Mouse (Mus musculus) gastrocnemius, postnatal 36 days (tissue): ENCODE data around the gene Olfr578. TPM values are rescaled to one million over a fixed set of nuclear protein-coding genes. Genes with fewer than 3 reads are reported as not detected.

Experiments used
- DNase-seq, 2 experiments: peaks; one replicate each; pipeline ENCODE4 v3.0.0; 2022
- intact Hi-C: fragments of 180-260 bp; cut with DNase I; formaldehyde crosslinking; loops from one replicate; pipeline ENCODE4 v1.15.1; 2025
- long read RNA-seq, 2 experiments: library from polyadenylated mRNA; stranded (forward); transcript quantifications; one replicate each; pipeline ENCODE4 v2.0.0; 2021
- total RNA-seq, 2 experiments: library from RNA; stranded (reverse); gene quantifications; 2 replicates each; pipeline ENCODE4 v1.2.3; 2021

The Olfr578 gene
- total RNA-seq: not detected
- long read RNA-seq, experiment 1: 0 reads
- long read RNA-seq, experiment 2: 0 reads

GRCm38 (mm10) chr7:102989224-102989623 is at the start of gene Olfr578:
Gene Olfr578 (minus strand): TSS chr7:102989324.
- intact Hi-C loops: no loop called here
- no peak for DNase-seq

- intact Hi-C loops: no loop called here
- DNase-seq: no peak
Observed at GRCm38 (mm10) chr7:103037724-103038123, 48.6 kb upstream of the Olfr578 start, which contains the start of gene Olfr582. Gene Olfr582 (plus strand): TSS chr7:103038024.

- no peak for DNase-seq
- intact Hi-C loops: no loop called here
Observed at GRCm38 (mm10) chr7:102975843-102976242, 13.3 kb downstream of the Olfr578 start, which contains the start of gene Olfr577. Gene Olfr577 (minus strand): TSS chr7:102975943.

GRCm38 (mm10) chr7:102974399-102974798 is 14.7 kb downstream of the Olfr578 start:
- DNase-seq: no peak
- intact Hi-C loops: no loop called here

- intact Hi-C loops: no loop called here
- no peak for DNase-seq
Observed at GRCm38 (mm10) chr7:102962360-102962759, 26.8 kb downstream of the Olfr578 start, which contains the start of gene Olfr576. Gene Olfr576 (plus strand): TSS chr7:102962660.

- intact Hi-C loops: no loop called here
Observed at GRCm38 (mm10) chr7:102958593-102958992, 30.5 kb downstream of the Olfr578 start, which contains the start of gene Olfr575. Gene Olfr575 (minus strand): TSS chr7:102958775.

GRCm38 (mm10) chr7:102958137-102958536 is 31.0 kb downstream of the Olfr578 start:
- intact Hi-C loops: no loop called here
- DNase-seq: no peak

More at GRCm38 (mm10) chr7:102958593-102958992, 30.5 kb downstream of the Olfr578 start, which contains the start of gene Olfr575:
- DNase-seq: no peak

- intact Hi-C loops: no loop called here
Observed at GRCm38 (mm10) chr7:102950732-102951131, 38.4 kb downstream of the Olfr578 start.

GRCm38 (mm10) chr7:102948167-102948566 is 41.0 kb downstream of the Olfr578 start, which contains the start of gene Olfr574:
Gene Olfr574 (plus strand): TSS chr7:102948467.
- no peak for DNase-seq
- intact Hi-C loops: no loop called here

More at GRCm38 (mm10) chr7:102950732-102951131, 38.4 kb downstream of the Olfr578 start:
- DNase-seq: no peak

GRCm38 (mm10) chr7:102943417-102943816 is 45.7 kb downstream of the Olfr578 start:
- intact Hi-C loops: no loop called here
- no peak for DNase-seq

GRCm38 (mm10) chr7:102942475-102942874 is 46.6 kb downstream of the Olfr578 start, which contains the start of gene Olfr573-ps1:
Gene Olfr573-ps1 (minus strand): TSS chr7:102942575.
- intact Hi-C loops: no loop called here
- no peak for DNase-seq

Other genes starting within 250 kb of the Olfr578 start
- gene Olfr560, start 230.0 kb downstream of the Olfr578 start, total RNA-seq: under 1 TPM in 1 of 2 experiments, not detected in 1; 0.17 TPM
- gene Olfr78, start 229.9 kb downstream of the Olfr578 start, total RNA-seq: under 1 TPM; 0.47 to 0.54 TPM
- not detected for gene Olfr561, start 218.1 kb downstream of the Olfr578 start, total RNA-seq
- gene Olfr564, start 185.8 kb downstream of the Olfr578 start, total RNA-seq: not detected
- not detected for gene Olfr566, start 130.6 kb downstream of the Olfr578 start, total RNA-seq
- gene Olfr568, start 112.2 kb downstream of the Olfr578 start, total RNA-seq: not detected
- gene Olfr569, start 98.4 kb downstream of the Olfr578 start, total RNA-seq: not detected
- not detected for gene Olfr570, start 94.7 kb downstream of the Olfr578 start, total RNA-seq
- gene Olfr571, start 71.8 kb downstream of the Olfr578 start, total RNA-seq: not detected
- not detected for gene Olfr572, start 64.9 kb downstream of the Olfr578 start, total RNA-seq
- gene Olfr573-ps1, start 46.7 kb downstream of the Olfr578 start, total RNA-seq: not detected
- not detected for gene Olfr574, start 40.9 kb downstream of the Olfr578 start, total RNA-seq
- not detected for gene Olfr575, start 30.5 kb downstream of the Olfr578 start, total RNA-seq
- gene Olfr576, start 26.7 kb downstream of the Olfr578 start, total RNA-seq: not detected
- not detected for gene Olfr577, start 13.4 kb downstream of the Olfr578 start, total RNA-seq
- not detected for gene Olfr582, start 48.7 kb upstream of the Olfr578 start, total RNA-seq
- gene Olfr583, start 62.0 kb upstream of the Olfr578 start, total RNA-seq: not detected
- not detected for gene Olfr584, start 92.6 kb upstream of the Olfr578 start, total RNA-seq
- gene Olfr585, start 108.4 kb upstream of the Olfr578 start, total RNA-seq: not detected
- not detected for gene Olfr586, start 136.3 kb upstream of the Olfr578 start, total RNA-seq
- not detected for gene Olfr588-ps1, start 151.6 kb upstream of the Olfr578 start, total RNA-seq
- gene Olfr589, start 167.0 kb upstream of the Olfr578 start, total RNA-seq: not detected
- not detected for gene Olfr591, start 189.0 kb upstream of the Olfr578 start, total RNA-seq
- gene Olfr592, start 195.5 kb upstream of the Olfr578 start, total RNA-seq: not detected
- gene Olfr593, start 222.5 kb upstream of the Olfr578 start, total RNA-seq: not detected
- gene Olfr594, start 227.7 kb upstream of the Olfr578 start, total RNA-seq: not detected